Mouse (Mus musculus) G1E (cell line): Measurements from ENCODE around the gene Stat5b.

Experiments
- CTCF ChIP-seq: IDR thresholded peaks from 2 replicates; pipeline ENCODE4 v1.5.1; 2012; ENCODE audit warnings: low read depth, low read length, inconsistent platforms, mixed read lengths
- GATA1 ChIP-seq: IDR thresholded peaks from 2 replicates; pipeline ENCODE4 v1.6.1; 2012; ENCODE audit warnings: borderline replicate concordance, low read length, inconsistent platforms, mixed read lengths
- GATA2 ChIP-seq: IDR thresholded peaks from 2 replicates; pipeline ENCODE4 v1.6.1; 2012; ENCODE audit warnings: low read depth, low read length, inconsistent platforms, borderline replicate concordance
- POLR2AphosphoS5 ChIP-seq: IDR thresholded peaks from 2 replicates; pipeline ENCODE4 v1.6.1; 2012; ENCODE audit warnings: low read depth, low read length, inconsistent platforms; ENCODE audit not compliant: insufficient replicate concordance

GRCm38 (mm10) chr11:100848789-100849379 lies 1.6 kb downstream of the Stat5b start:
- no peak for TF ChIP-seq CTCF
- no peak for TF ChIP-seq POLR2AphosphoS5
- TF ChIP-seq GATA2: no peak
- no peak for TF ChIP-seq GATA1
